Mouse (Mus musculus): ENCODE measurements around the gene Gm20696. TPM values are rescaled to one million over a fixed set of nuclear protein-coding genes. Genes with fewer than 3 reads are reported as not detected.

Gene Gm20696
- polyA plus RNA-seq (2017; shearing (Covaris generic)), result 15.0 TPM

DNA sequence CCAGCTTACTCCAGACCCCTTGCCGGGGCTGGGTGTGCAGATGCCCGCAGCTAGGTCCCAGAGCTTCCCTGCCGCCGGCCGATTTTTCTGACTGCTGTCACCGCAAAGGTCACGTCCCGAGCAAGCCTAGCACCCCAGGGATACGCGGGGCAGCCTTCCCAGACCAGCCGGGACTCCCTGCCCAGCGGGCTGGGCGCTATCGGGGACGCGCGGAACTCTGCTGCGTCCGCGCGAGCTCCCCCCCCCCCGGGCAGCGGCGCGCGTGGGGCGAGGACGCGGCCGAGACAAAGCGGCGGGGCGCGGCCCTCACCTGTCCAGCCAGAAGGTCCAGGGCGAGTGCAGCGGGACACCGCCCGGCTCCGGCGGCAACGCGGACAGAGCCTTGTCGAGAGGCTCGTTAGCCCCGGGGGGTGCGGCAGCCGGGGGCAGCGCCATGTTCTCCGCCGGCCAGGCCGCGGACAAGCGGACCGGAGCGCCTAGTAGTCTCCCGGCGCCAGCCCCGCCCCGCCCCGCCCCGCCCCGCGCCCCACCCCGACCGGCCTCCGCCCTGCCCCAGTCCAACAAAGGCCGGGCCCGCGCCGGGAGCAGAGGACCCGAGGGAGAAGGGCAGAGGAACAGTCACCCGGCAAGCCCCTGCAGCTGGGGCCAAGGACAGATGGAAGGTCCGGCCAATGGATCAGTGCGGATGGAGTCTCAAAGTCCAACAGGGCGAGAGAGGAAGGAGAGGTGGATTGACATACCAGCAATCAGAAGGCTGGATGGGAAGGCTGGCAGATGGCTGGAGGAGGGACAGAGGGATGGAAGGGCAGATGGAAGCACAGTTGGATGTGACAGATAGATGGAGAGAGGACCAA lies at the start of gene Gm20696, which contains the start of gene Eif4e3:
Gm20696 (minus strand) TSS at position 480 of the 854 bp plus-strand sequence.
Eif4e3 (minus strand) TSS at position 454 of the 854 bp plus-strand sequence.

DNA sequence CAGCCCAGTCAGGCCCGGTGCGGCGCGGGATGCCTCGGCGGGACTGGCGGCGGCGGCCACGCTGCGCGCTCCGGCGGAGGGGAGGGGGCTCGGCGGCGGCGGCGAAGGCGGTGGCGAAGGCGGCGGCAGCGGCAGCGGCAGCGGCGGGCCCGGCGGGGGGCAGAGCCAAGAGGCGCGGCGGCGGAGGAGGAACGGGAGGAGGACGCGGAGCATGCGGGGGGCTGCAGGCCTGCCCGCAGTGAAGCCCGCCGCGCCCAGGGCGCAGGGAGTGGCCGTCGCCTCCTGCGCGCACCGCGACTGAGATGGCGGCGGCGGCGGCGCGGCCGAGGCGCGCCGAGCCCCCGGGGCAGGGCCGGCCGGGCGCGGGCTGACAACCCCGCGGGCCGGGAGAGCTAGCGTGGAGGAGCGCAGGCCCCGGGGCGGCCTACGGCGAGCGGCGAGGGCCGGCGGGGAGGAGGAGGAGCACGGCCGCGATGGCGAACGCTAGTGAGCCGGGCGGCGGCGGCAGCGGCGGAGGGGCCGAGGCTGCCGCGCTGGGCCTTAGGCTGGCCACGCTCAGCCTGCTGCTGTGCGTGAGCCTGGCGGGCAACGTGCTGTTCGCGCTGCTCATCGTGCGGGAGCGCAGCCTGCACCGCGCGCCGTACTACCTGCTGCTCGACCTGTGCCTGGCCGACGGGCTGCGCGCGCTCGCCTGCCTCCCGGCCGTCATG lies 25.8 kb upstream of the Gm20696 start, which contains the start of gene Gpr27:
Gpr27 (plus strand) TSS at position 474 of the 710 bp plus-strand sequence.

DNA sequence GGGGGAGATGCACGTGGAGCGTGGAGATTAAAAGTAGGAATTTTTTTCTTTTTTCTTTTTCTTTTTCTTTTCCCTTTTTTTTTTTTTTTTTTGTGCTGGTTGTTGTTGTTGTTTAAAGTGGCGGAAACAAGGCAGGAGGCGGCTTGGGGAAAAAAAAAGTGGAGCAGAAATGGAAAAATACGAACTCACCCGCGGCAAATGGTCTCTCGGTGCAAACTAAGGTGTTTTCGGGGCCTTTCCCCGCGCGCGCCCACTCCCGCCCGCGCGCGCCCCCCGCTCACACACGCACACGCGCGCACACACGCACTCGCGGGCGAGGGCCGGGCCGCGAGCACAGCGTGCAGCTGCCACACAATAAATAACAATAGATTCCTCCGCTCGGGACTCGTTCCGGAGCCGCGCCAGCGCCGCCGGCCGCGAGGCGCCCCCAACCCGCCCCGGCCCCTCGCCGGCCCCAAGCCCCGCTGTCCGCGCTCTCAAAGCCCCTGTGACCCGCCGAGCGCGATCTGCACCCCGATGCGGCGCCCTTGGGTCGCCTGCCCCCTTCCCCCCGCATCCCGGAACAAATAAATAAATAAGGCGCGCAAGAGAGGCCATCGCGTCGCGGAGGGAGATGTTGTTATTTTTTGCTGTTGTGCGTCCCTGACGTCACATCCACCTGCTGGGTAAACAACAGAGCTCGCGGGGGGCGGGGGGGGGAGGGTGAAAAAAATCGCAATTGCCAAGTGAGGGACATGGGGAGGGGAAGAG lies 144.1 kb downstream of the Gm20696 start, which contains the start of gene Foxp1:
Foxp1 (minus strand) TSS at position 363 of the 750 bp plus-strand sequence.

Other genes starting within 250 kb of the Gm20696 start
- gene Foxp1, start 144.1 kb downstream of the Gm20696 start, polyA plus RNA-seq (2017; shearing (Covaris generic)), result 341 TPM
- gene Eif4e3, start within 50 bp of the Gm20696 start, polyA plus RNA-seq (2017; shearing (Covaris generic)), result 35.9 TPM
- not detected for gene Gpr27, start 25.9 kb upstream of the Gm20696 start, polyA plus RNA-seq (2017; shearing (Covaris generic))
- gene Prok2, start 59.6 kb upstream of the Gm20696 start, polyA plus RNA-seq (2017; shearing (Covaris generic)), result not detected